Mouse (Mus musculus): ENCODE results near the gene Prtg. TPM values are rescaled to one million over a fixed set of nuclear protein-coding genes. Genes with fewer than 3 reads are reported as not detected.

Prtg gene
- polyA plus RNA-seq, 1 experiment from 2014 or later = 4.4 TPM

DNA sequence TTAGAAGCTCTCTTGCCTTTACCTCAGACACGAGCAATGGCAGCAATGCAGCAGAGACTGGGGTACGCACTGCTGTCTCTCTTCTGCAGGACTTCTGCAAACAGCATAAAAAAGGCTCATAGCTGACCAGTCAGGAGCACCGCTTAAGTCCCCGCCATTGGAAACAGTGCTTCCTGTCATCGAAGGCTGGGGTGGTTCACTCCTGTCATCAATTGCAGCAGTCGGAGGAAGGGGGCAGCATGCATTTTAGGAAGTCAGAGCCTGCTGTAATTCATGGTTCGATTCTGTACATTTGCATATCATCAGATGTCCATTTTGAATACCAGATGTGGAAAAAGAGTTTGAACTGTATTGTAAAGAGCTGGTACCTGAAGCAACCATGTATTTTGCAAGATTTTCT lies 109.1 kb downstream of the Prtg start:
- no peaks in the 10 kb centered on the region for H3K4me1 ChIP-seq (ENCODE audit: control insufficient read depth, insufficient read depth, low read length)
- H3K9me3 ChIP-seq (ENCODE audit: control insufficient read depth, low read length) = no peaks in the 10 kb centered on the region
- 84% methylated on average over 7 of the region's 7 CpGs for WGBS
- H3K4me2 ChIP-seq (ENCODE audit: low read depth) = no peak overlapping the region
- no peak overlapping the region for H3K27ac ChIP-seq (ENCODE audit: low read depth, low read length)
- no peak overlapping the region for H3K9ac ChIP-seq (ENCODE audit: low read length)
- DNase-seq (ENCODE audit: low spot score) (no peak), ATAC-seq (ENCODE audit: insufficient read depth, low FRiP score, low TSS enrichment) (no peak)
- no peak overlapping the region for H3K4me3 ChIP-seq (ENCODE audit: low read depth, low read length)
- no peaks in the 10 kb centered on the region for H3K27me3 ChIP-seq (ENCODE audit: control insufficient read depth, insufficient read depth, low read length)
- no peaks in the 10 kb centered on the region for H3K36me3 ChIP-seq (ENCODE audit: control insufficient read depth, insufficient read depth, low read length)

DNA sequence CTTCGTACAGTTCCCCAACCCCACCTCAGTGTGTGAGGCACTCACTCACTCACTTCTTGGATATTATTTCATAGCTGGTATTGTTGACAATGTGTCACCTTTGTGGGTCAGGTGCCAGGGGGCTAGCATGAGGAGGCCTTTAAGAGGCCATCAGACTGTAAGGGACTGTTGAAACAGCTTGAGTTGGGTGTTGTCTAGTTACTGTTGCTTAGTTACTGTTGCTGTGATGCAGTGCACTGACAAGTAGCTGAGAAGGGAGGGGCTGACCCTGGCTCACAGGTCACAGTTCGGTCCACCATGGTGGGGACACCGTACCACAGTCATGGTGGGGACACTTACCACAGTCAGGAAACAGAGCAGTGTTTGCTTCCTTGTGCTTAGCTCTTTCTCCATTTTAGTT lies 116.4 kb downstream of the Prtg start:
- 78% methylated on average over 3 of the region's 3 CpGs for WGBS

DNA sequence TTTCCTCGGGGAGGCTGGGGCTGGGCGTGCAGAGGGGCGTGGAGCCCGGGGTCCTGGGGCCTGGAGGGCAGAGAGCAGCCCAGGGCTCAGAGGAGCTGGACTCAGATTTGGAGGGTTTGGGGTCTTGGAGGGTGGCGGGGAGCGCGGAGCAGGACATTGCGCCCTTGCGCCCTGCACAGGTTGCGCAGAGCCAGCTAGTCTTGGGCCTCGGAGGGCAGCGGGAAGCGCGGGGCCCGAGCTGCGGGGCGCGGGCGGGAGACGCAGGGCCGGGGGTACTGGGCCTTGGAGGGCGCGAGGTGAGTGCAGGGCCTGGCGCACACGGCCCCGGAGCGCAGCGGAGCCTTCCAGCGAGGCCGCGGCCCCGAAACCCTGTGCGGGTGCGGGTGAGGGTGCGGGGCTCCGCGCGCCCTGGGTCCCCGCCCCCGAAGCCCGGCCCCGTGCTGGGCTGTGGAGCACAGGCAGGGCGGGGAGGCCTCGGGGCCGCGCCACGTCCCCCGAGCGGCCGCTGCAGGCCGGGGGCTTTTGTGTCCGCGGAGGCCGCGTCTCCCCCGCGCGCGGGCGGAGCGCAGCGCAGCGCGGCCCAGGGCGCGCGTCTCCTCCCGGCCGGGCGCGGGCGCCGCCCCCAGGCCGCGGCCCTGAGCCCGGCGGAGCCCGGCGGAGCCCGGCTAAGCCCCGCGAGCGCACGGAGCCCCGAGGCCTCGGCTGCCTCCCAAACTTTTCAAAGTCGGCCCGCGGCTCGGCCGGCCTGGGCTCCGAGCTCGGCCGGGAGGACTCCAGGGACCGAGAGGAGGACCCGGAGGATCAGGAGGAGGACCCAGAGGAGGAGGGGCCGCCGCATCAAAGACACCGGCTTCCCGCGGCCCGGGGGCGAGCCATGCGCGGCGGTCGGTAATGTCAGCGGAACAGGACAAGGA lies 118.6 kb downstream of the Prtg start, which contains the start of gene Pygo1:
TSS of gene Pygo1 (plus strand) at position 625 of the 914 bp plus-strand sequence.
- Histone ChIP-seq H3K27me3 (ENCODE audit: control insufficient read depth, insufficient read depth, low read length) (no peaks in the 10 kb centered on the region), H3K9me3 (ENCODE audit: control insufficient read depth, low read length) (no peaks in the 10 kb centered on the region), H3K4me1 (ENCODE audit: control insufficient read depth, insufficient read depth, low read length) (peaks cover 5% of the 10 kb centered on the region), H3K9ac (ENCODE audit: low read length) (peak within 1 kb of the TSS; percentile 95), H3K36me3 (ENCODE audit: control insufficient read depth, insufficient read depth, low read length) (no peaks in the 10 kb centered on the region; the same call in 1 of the 2 replicates), H3K4me2 (ENCODE audit: low read depth) (peak within 1 kb of the TSS; percentile 97), H3K4me3 (ENCODE audit: low read depth, low read length) (peak within 1 kb of the TSS; percentile 82), H3K27ac (ENCODE audit: low read depth, low read length) (peak within 1 kb of the TSS; percentile 76)
- peak; percentile 74 for DNase-seq (ENCODE audit: low spot score)
- WGBS = under 1% methylated on average over 69 of the region's 108 CpGs
- ATAC-seq (ENCODE audit: insufficient read depth, low FRiP score, low TSS enrichment) = peak; percentile 85

More for the DNA sequence above, 116.4 kb downstream of the Prtg start:
- Histone ChIP-seq H3K27ac (ENCODE audit: low read depth, low read length) (no peak overlapping the region), H3K36me3 (ENCODE audit: control insufficient read depth, insufficient read depth, low read length) (no peaks in the 10 kb centered on the region; the same call in 1 of the 2 replicates), H3K4me3 (ENCODE audit: low read depth, low read length) (no peak overlapping the region), H3K4me2 (ENCODE audit: low read depth) (no peak overlapping the region), H3K9me3 (ENCODE audit: control insufficient read depth, low read length) (no peaks in the 10 kb centered on the region), H3K4me1 (ENCODE audit: control insufficient read depth, insufficient read depth, low read length) (peaks cover 5% of the 10 kb centered on the region), H3K9ac (ENCODE audit: low read length) (no peak overlapping the region), H3K27me3 (ENCODE audit: control insufficient read depth, insufficient read depth, low read length) (no peaks in the 10 kb centered on the region)
- no peak for DNase-seq (ENCODE audit: low spot score)
- ATAC-seq (ENCODE audit: insufficient read depth, low FRiP score, low TSS enrichment) = no peak

DNA sequence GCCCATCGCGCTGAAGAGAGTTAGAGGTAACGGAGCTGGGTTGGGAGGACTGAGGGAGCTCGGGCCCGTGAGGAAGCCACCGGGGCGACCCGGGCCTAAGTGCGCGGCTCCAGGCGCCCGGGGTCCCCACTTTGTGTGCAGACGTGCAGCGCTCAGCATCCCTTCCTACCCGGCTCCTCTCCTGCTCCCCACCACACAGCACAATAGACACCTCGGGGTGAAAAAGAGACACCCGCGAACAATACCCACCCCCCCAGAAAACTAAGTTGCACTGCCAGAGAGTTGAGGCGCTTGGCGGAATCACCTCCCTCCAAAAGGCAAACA lies 119.2 kb downstream of the Prtg start:
- no peaks in the 10 kb centered on the region for H3K9me3 ChIP-seq (ENCODE audit: control insufficient read depth, low read length)
- 2% methylated on average over 20 of the region's 20 CpGs for WGBS
- H3K9ac ChIP-seq (ENCODE audit: low read length) = peak overlapping the region; percentile 95
- peak overlapping the region; percentile 97 for H3K4me2 ChIP-seq (ENCODE audit: low read depth)
- peak overlapping the region; percentile 76 for H3K27ac ChIP-seq (ENCODE audit: low read depth, low read length)
- ATAC-seq (ENCODE audit: insufficient read depth, low FRiP score, low TSS enrichment) (peak; percentile 68), DNase-seq (ENCODE audit: low spot score) (no peak)
- H3K27me3 ChIP-seq (ENCODE audit: control insufficient read depth, insufficient read depth, low read length) = no peaks in the 10 kb centered on the region
- H3K4me1 ChIP-seq (ENCODE audit: control insufficient read depth, insufficient read depth, low read length) = peaks cover 5% of the 10 kb centered on the region
- peak overlapping the region; percentile 82 for H3K4me3 ChIP-seq (ENCODE audit: low read depth, low read length)
- H3K36me3 ChIP-seq (ENCODE audit: control insufficient read depth, insufficient read depth, low read length) = no peaks in the 10 kb centered on the region; the same call in 1 of the 2 replicates

DNA sequence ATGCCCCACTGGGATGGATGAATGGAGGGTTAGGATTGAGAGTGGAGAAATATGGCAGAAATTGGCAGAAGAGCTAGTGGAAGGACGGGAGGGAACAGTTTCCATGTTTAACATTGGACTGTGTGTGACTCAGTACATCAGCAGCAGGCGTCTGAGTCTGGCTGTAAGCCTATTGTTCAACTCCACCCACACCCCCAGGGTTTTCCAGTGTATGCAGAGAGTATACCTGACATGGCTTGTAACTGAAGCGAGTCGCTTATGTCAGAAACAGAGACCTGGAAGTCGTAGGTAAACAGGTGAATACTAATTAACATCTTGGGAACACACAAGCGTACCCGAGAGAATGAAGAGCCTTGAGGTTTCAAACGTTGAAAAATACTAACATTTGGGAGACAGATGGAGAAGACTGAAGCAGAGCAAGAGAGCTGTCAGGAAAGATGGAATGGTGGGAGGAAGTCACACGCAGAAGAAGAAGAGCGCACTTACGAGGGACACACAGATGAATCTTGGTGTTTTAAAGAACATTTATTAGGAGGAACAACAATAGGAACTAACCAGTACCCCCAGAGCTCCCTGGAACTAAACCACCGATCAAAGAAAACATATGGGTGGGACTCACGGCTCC lies 124.6 kb downstream of the Prtg start:
- no peak overlapping the region for H3K27ac ChIP-seq (ENCODE audit: low read depth, low read length)

DNA sequence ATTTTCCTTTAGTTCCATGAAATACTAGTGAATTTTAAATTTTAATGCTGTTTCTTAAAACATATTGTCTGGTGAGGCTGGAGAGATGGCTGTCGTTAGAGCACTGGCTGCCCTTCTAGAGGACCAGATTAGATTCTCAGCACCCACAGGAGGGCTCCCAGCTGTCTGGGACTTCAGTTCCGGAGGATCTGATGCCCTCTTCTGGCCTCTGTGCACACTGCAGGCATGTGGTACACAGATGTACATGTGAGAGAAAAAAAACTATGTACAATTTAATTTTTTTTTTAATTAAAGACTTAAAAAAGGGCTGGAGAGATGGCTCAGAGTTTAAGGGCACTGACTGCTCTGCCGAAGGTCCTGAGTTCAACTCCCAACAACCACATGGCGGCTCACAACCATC lies 128.6 kb downstream of the Prtg start:
- Histone ChIP-seq H3K9ac (ENCODE audit: low read length) (no peak overlapping the region), H3K9me3 (ENCODE audit: control insufficient read depth, low read length) (no peaks in the 10 kb centered on the region)
- WGBS = 89% methylated on average over 4 of the region's 4 CpGs

More for the DNA sequence above, 124.6 kb downstream of the Prtg start:
- DNase-seq (ENCODE audit: low spot score) (no peak), ATAC-seq (ENCODE audit: insufficient read depth, low FRiP score, low TSS enrichment) (no peak)
- Histone ChIP-seq H3K36me3 (ENCODE audit: control insufficient read depth, insufficient read depth, low read length) (no peaks in the 10 kb centered on the region; the same call in 1 of the 2 replicates), H3K27me3 (ENCODE audit: control insufficient read depth, insufficient read depth, low read length) (no peaks in the 10 kb centered on the region), H3K9ac (ENCODE audit: low read length) (no peak overlapping the region), H3K4me2 (ENCODE audit: low read depth) (no peak overlapping the region), H3K4me3 (ENCODE audit: low read depth, low read length) (no peak overlapping the region), H3K9me3 (ENCODE audit: control insufficient read depth, low read length) (no peaks in the 10 kb centered on the region), H3K4me1 (ENCODE audit: control insufficient read depth, insufficient read depth, low read length) (peaks cover 5% of the 10 kb centered on the region)
- WGBS = 85% methylated on average over 13 of the region's 13 CpGs

GRCm38 (mm10) chr9:72936301-72936700 lies 129.6 kb downstream of the Prtg start:
- Histone ChIP-seq H3K9ac (ENCODE audit: low read length) (no peak overlapping the region), H3K27me3 (ENCODE audit: control insufficient read depth, insufficient read depth, low read length) (no peaks in the 10 kb centered on the region), H3K4me2 (ENCODE audit: low read depth) (no peak overlapping the region), H3K27ac (ENCODE audit: low read depth, low read length) (no peak overlapping the region), H3K36me3 (ENCODE audit: control insufficient read depth, insufficient read depth, low read length) (no peaks in the 10 kb centered on the region), H3K4me1 (ENCODE audit: control insufficient read depth, insufficient read depth, low read length) (no peaks in the 10 kb centered on the region), H3K4me3 (ENCODE audit: low read depth, low read length) (no peak overlapping the region), H3K9me3 (ENCODE audit: control insufficient read depth, low read length) (no peaks in the 10 kb centered on the region)
- ATAC-seq (ENCODE audit: insufficient read depth, low FRiP score, low TSS enrichment) = no peak
- 64% methylated on average over 2 of the region's 2 CpGs for WGBS
- no peak for DNase-seq (ENCODE audit: low spot score)

More for the DNA sequence above, 128.6 kb downstream of the Prtg start:
- ATAC-seq (ENCODE audit: insufficient read depth, low FRiP score, low TSS enrichment) (no peak), DNase-seq (ENCODE audit: low spot score) (no peak)
- Histone ChIP-seq H3K27me3 (ENCODE audit: control insufficient read depth, insufficient read depth, low read length) (no peaks in the 10 kb centered on the region), H3K4me1 (ENCODE audit: control insufficient read depth, insufficient read depth, low read length) (no peaks in the 10 kb centered on the region), H3K4me2 (ENCODE audit: low read depth) (no peak overlapping the region), H3K4me3 (ENCODE audit: low read depth, low read length) (no peak overlapping the region), H3K27ac (ENCODE audit: low read depth, low read length) (no peak overlapping the region), H3K36me3 (ENCODE audit: control insufficient read depth, insufficient read depth, low read length) (no peaks in the 10 kb centered on the region)

DNA sequence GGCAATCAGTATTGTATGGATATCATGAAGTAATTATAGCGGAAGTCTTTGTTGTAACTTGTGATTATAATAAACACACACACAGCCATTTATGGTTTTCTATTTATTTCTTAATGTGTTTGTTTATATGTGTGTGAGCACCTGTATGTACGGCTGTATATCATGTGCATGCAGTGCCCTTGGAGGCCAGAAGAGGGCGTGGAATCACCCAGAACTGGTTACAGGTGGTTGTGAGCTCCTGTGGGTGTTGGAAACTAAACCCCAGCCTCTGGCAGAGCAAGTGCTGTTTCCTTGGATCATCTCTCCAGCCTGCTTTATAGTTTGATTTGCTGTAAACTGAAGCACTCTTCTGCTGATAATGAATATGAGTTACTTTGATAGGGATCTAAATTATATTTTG lies 136.8 kb downstream of the Prtg start:
- WGBS = 65% methylated on average over 3 of the region's 3 CpGs
- Histone ChIP-seq H3K27ac (ENCODE audit: low read depth, low read length) (no peak overlapping the region), H3K9ac (ENCODE audit: low read length) (no peak overlapping the region), H3K27me3 (ENCODE audit: control insufficient read depth, insufficient read depth, low read length) (no peaks in the 10 kb centered on the region), H3K4me3 (ENCODE audit: low read depth, low read length) (no peak overlapping the region), H3K4me2 (ENCODE audit: low read depth) (no peak overlapping the region), H3K36me3 (ENCODE audit: control insufficient read depth, insufficient read depth, low read length) (peaks cover 16% of the 10 kb centered on the region), H3K9me3 (ENCODE audit: control insufficient read depth, low read length) (no peaks in the 10 kb centered on the region), H3K4me1 (ENCODE audit: control insufficient read depth, insufficient read depth, low read length) (no peaks in the 10 kb centered on the region)
- DNase-seq (ENCODE audit: low spot score) (no peak), ATAC-seq (ENCODE audit: insufficient read depth, low FRiP score, low TSS enrichment) (no peak)

Measured in neural tube, embryonic 11.5 days (tissue).